Mouse (Mus musculus): ENCODE measurements around the gene Ddx23. TPM values are rescaled to one million over a fixed set of nuclear protein-coding genes. Genes with fewer than 3 reads are reported as not detected.

Gene Ddx23
- total and polyA plus RNA-seq, 3 experiments: 194 to 252 (median 213) TPM

DNA sequence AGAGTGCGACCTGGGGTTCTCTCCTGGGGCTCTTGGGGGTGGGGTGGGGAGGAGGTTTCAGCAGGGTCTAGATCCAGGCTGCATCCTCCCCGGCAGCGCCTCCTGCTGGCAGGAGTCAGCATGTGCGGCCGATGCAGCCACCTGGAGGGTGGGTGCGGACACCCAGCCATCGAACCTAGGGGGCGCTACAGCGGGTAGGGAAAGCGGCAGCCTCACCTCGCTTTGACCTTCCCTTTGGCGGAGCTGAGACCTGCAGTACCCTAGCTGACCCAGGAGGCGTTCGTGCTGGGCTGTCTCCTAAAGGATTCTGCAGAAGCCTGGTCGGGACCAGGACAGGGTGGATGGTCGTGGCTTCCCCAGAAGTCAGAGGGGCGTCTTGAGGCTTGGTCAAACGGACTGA lies 31.2 kb downstream of the Ddx23 start (continued):
- TF ChIP-seq TAL1 (IDR thresholded peaks at IDR 0.05; ENCODE audit: low read length) (no peak), POLR2AphosphoS2 (IDR thresholded peaks at IDR 0.05; ENCODE audit: low read length) (no peak), EP300 (IDR thresholded peaks at IDR 0.05; ENCODE audit: low read depth in 1 of 2, low read length in 2 of 2) (no peak), ELF1 (IDR thresholded peaks at IDR 0.05; ENCODE audit: low read depth, low read length) (peak; percentile 47; the same call in 1 of the 2 replicates), ZMIZ1 (IDR thresholded peaks at IDR 0.05; ENCODE audit: low read depth, low read length) (no peak), ZKSCAN1 (IDR thresholded peaks at IDR 0.05; ENCODE audit: low read depth, low read length) (no peak), SMC3 (IDR thresholded peaks at IDR 0.05; ENCODE audit: low read depth, low read length) (peak; percentile 86), BHLHE40 (IDR thresholded peaks at IDR 0.05; ENCODE audit: borderline replicate concordance, low read depth, low read length) (peak; percentile 41; the same call in 1 of the 2 replicates), ETS1 (IDR thresholded peaks at IDR 0.05; ENCODE audit: low read depth, low read length) (no peak), KAT2A (conservative IDR thresholded peaks at IDR 0.05; ENCODE audit: low read depth, low read length) (no peak), MEF2A (IDR thresholded peaks at IDR 0.05; ENCODE audit: extremely low read depth, insufficient replicate concordance, low read depth, low read length, poor library complexity, severe bottlenecking) (no peak), RAD21 (IDR thresholded peaks at IDR 0.05; ENCODE audit: low read depth, low read length) (peak; percentile 56), HCFC1 (IDR thresholded peaks at IDR 0.05; ENCODE audit: low read depth, low read length) (peak; percentile 42; the same call in 1 of the 2 replicates), JUND (IDR thresholded peaks at IDR 0.05; ENCODE audit: low read depth, low read length) (no peak), MYC (IDR thresholded peaks at IDR 0.05; ENCODE audit: low read depth, low read length) (peak; percentile 80; the same call in 1 of the 2 replicates), TBP (IDR thresholded peaks at IDR 0.05; ENCODE audit: low read depth, low read length) (no peak), NELFE (IDR thresholded peaks at IDR 0.05; ENCODE audit: low read depth, low read length) (no peak; the same call in 1 of the 2 replicates), CHD1 (IDR thresholded peaks at IDR 0.05; ENCODE audit: low read depth, low read length) (no peak)

DNA sequence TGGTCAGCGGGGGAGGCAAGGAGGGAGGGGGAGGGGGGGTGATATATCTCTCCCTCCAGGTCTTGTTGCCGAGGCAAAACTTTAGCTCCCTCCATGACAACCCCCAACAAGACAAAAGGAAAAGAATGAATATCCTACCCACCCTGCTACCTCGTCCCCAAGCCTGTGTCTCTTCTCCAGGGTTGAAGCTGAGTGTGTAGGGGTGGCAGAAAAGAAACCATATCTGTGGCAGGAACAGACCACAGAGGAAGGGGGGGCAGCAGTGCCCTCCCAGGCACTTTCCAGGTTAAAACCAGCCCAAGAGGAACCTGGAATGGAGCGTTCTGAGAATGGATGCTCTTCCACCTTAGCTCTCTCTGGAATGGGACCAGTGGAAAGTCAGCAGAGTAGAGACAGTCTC lies 32.2 kb downstream of the Ddx23 start, which contains the start of gene Cacnb3:
Gene Cacnb3, plus strand, starts transcription at position 301 of the 400 bp plus-strand sequence.
- Histone ChIP-seq H3K4me1 (ENCODE audit: control insufficient read depth in 1 of 2, insufficient read depth in 2 of 2, low read length in 2 of 2) (peaks cover 0 to 17% of the 10 kb centered on the region in 2 experiments; a peak in 3 of 4 replicates), H3K9me3 (replicated peaks; ENCODE audit: insufficient read depth, low read length) (no peaks in the 10 kb centered on the region), H3K79me2 (ENCODE audit: control insufficient read depth, insufficient read depth, low read length, poor library complexity) (no peaks in the 10 kb centered on the region; the same call in 1 of the 2 replicates)

More for the DNA sequence above, 32.2 kb downstream of the Ddx23 start, which contains the start of gene Cacnb3:
- peak within 1 kb of the TSS; percentile 49 to 50 for H3K4me3 ChIP-seq (ENCODE audit: control insufficient read depth in 1 of 2, insufficient read depth in 1 of 2, low read depth in 2 of 2, low read length in 2 of 2)
- DNase-seq (ENCODE audit: low read depth, low spot score): no peak
- H3K27ac ChIP-seq (ENCODE audit: control insufficient read depth, low read depth, low read length): no peak within 1 kb of the TSS
- H3K27me3 ChIP-seq (ENCODE audit: control insufficient read depth in 1 of 2, insufficient read depth in 2 of 2, low read length in 2 of 2): peaks cover 13 to 17% of the 10 kb centered on the region in 2 experiments
- H3K9ac ChIP-seq (ENCODE audit: control insufficient read depth, low read depth, low read length, poor library complexity, severe bottlenecking): peak within 1 kb of the TSS; percentile 61
- peaks cover 0 to 11% of the 10 kb centered on the region in 2 experiments; a peak in 2 of 4 replicates for H3K36me3 ChIP-seq (ENCODE audit: control insufficient read depth in 1 of 2, insufficient read depth in 2 of 2, low read length in 2 of 2)
- TF ChIP-seq MXI1 (IDR thresholded peaks at IDR 0.05; ENCODE audit: low read depth, low read length): no peak
- no peak for TF ChIP-seq TAL1 (IDR thresholded peaks at IDR 0.05; ENCODE audit: low read length)
- no peak for TF ChIP-seq POLR2AphosphoS2 (IDR thresholded peaks at IDR 0.05; ENCODE audit: low read length)
- TF ChIP-seq TBP (IDR thresholded peaks at IDR 0.05; ENCODE audit: low read depth, low read length): no peak

Data from MEL (cell line).